Mouse (Mus musculus) mesoderm, embryonic 11.5 days (tissue): ENCODE data around the gene Nrxn2.

Experiments
- DNase-seq: peaks from one replicate; pipeline ENCODE4 v3.0.0-alpha.2; 2012; ENCODE audit warnings: low read depth, low spot score

The Nrxn2 gene

DNA sequence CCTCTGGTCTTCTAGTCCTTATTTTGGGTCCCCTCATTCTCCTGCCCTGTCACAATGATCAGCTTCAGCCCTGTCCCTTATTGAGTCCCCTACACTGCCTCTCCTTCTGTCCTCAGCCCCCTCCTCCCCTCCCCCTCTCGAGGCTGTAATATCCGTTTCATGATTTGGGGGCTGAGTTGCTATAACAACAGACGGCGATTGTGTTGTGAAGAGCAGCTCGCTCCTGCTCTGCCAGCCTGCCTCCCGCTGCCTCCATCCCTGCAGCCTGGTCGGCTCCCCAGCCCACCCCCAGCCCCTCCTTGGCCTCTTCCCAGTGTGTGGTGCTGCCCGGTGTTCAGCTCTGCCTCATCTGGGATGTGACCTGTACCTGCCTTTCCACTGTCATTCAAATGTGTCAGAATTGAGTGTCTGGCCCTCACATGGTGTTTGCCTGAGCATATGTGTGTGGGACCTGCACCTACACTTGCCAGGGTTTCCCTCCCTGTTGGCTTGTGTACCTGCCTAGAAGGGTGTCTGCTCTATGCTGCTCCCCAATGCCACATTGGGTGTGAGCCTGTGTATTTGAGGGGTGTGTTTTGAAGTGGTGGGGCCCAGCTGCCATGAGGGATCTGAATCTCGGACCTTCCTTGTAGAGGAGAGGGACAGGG lies 2.3 kb upstream of the Nrxn2 start:
- DNase-seq: peak; percentile 63

DNA sequence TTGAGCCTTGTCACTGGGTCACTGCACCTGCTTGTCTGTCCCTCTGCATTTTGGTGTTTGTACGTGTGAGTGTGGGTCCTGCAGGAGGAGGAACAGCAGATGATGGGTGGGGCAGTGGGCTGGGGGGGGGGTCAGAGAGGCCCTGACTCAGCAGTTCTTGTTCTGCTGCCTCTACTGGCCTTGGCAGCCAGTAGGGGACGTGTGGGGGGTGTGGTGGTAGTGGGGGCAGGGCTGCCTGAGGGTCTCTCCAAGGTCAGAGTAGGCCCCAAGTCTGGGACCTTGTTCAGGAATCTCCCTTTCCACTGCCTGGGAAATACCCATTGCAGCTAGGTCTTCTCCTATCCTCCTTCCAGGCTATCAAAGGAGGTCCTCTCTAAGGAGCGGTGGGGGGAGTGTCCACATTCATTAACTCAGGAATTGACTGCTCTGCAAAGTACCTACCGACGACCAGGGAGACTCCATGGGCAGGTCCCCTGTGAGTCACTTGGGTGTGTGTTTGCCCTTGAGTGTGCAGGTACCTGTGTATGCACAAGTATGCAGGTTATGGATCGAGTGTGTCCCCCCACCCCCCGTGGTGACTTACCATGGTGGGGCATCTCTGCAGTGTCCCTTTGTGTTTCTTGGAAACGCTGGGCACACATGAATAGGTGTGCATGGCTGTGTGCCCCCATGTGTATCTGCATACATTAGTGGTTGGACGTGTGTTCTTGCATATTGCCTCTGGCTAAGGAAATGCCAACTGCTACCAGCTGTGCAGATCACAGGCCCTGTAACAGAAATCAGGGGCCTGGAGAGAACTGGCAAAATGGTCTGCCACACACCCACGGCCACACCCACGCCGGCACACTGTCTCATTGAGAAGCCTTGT lies 1.4 kb upstream of the Nrxn2 start:
- no peak for DNase-seq

DNA sequence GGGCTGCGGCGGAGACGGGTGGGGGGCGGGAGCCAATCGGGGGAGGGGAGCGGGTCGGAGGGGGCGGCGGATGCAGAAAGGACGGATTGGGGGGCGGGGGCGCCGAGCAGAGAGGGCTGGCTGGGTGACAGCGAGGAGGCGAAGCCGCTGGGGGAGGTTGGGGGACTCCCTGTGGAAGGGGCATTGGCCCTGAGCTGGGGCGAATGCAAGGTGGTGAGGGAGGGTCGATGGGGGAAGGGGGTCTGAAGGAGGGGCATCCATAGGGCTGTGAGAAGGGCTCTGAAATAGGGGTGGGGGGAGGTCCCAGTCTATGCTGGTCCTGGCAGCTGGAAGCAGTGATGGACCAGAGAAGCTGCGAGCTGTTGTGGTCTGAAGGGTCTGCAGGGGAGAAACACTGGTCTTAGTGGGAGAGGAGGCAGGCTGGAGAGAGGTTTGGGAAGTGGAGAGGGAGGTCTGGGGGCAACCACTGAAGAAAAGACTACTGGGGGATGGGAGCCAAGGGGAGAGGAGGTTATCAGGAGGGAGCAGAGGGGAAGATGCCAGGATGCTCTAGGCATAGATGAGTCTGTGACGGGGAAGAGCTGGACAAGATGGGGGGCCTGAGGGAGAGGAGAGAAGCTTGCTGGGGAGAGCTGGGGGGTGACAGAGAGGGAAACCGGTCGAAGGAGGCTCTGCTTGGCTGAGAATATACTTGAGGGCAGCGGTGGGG lies 607 bp downstream of the Nrxn2 start:
- no peak for DNase-seq

DNA sequence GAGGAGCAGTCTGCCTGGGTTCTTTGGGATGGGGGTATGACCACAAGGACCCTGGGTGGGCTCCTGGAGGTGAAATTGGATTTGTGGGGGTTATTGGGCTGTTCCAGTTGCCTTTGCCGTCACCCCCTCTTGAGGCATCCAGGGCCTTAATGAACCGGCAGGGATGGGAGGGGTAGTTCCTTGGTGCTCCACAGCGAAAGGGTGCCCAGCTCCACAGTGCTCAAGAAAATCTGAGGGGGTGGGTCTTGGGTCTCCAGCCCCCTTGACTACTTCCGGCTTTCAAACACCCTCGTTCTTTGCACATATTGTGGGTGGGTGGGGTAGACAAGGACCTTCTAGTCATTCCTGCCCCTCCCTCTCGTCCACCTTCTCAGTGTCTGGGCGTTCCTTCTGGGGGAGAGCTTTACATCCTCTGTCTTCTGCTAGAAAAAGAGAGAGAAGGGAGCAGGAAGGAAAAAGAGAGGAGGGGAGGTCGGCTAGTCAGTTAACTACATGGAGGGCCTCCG lies 1.3 kb downstream of the Nrxn2 start:
- DNase-seq: no peak

GRCm38 (mm10) chr19:6420481-6421210 lies 2.1 kb downstream of the Nrxn2 start:
- DNase-seq: no peak

GRCm38 (mm10) chr19:6421211-6421590 lies 2.7 kb downstream of the Nrxn2 start:
- no peak for DNase-seq

DNA sequence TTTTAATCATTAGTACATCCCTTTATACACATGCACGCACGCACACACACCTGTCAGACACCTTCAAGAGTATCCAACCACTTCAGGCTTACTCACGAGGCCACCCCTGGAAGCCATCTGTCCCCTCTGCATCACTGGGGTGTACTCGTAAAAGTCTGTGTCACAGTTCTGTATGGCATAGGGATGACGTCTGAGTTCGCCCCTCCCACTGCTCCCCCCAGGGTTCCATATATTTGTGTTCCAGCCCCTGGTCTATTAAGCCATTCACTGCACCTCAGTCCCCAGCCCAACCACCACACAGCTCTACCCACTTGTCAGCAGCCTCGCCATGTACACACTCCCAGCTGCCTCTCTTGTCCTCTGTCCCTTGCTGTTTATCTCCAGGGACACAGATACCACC lies 3.5 kb downstream of the Nrxn2 start:
- no peak for DNase-seq

DNA sequence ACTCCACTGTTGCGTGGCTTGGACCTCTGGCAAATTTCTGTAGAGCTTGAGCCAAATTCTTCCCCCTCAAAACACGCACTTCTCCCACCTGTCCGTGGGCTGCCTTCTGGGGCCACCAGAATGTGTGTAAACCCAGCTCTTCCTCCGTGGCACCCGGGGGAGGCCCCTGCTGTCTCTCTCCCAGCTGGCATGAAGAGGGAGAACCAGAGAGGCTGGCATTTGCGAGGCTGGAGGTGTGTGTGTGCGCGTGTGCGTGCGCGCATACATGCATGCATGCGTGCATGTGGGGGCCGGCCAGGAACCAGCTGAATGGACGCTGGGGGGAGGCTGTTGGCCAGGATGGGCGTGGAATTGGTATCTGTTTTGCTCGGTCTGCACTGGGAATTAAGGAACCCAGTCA lies 4.7 kb downstream of the Nrxn2 start:
- DNase-seq: no peak

GRCm38 (mm10) chr19:6424137-6424881 lies 5.8 kb downstream of the Nrxn2 start:
- DNase-seq: no peak

DNA sequence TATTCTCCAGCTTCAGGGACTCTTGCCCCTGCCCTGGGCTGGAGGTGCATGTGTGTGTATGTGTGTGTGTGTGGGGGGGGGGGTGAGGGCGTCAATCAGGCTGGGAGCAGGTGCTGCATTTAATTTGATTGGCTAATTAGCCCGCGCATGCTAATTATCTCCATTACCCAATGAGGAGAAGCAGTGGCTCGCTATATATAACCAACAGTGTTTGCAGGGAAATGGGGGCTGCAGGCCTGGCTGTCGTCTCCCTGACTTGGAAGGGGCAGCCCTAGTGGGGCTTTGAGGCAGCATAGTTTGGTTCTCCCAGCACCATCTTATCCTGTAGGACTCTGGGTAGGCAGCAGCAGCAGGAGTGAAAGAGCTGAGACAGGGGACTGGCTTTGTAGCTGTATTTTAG lies 7.1 kb downstream of the Nrxn2 start:
- no peak for DNase-seq

GRCm38 (mm10) chr19:6426703-6427500 lies 8.4 kb downstream of the Nrxn2 start:
- peak; percentile 68 for DNase-seq

- peak; percentile 34 for DNase-seq
Measured at GRCm38 (mm10) chr19:6427653-6428434, 9.3 kb downstream of the Nrxn2 start.

DNA sequence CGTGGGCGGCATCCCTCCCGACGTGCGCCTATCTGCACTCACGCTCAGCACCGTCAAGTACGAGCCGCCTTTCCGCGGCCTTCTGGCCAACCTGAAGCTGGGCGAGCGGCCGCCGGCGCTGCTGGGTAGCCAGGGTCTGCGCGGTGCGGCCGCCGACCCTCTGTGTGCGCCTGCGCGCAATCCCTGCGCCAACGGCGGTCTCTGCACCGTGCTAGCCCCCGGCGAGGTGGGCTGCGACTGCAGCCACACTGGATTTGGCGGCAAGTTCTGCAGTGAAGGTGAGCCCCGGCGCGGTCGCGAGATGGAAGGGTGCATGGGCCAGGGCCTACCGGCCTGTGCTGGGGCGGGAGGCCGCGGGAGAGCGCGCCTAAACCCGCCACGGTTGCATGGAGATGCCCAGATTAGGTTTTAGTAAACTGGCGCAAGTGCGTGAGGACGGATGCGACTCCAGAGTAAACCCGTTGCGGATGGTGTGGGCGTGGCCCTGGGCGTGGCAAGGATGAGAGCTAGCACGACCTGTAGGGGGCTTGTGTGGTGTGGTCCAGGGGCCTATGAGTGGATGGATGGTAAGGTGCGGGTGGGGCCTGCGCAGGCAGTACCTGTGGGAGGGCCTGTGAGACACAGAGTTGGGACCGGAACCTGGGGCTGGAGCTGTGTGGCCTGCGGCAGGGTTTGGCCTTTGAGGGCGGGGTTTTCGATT lies 10.1 kb downstream of the Nrxn2 start:
- DNase-seq: peak; percentile 60

GRCm38 (mm10) chr19:6443016-6443415 lies 24.5 kb downstream of the Nrxn2 start:
- no peak for DNase-seq

- DNase-seq: peak; percentile 68
Measured at GRCm38 (mm10) chr19:6445761-6446423, 27.4 kb downstream of the Nrxn2 start.

- no peak for DNase-seq
Measured at GRCm38 (mm10) chr19:6446736-6447437, 28.4 kb downstream of the Nrxn2 start.

GRCm38 (mm10) chr19:6448752-6449151 lies 30.2 kb downstream of the Nrxn2 start:
- no peak for DNase-seq
